Mouse (Mus musculus): Measurements from ENCODE around the gene Slc9a9.
"Not testable (repeated sequence)": the region's sequence is repeated elsewhere in the genome, so short reads cannot be mapped to it uniquely, and the experiment has no call there.

Slc9a9 gene

DNA sequence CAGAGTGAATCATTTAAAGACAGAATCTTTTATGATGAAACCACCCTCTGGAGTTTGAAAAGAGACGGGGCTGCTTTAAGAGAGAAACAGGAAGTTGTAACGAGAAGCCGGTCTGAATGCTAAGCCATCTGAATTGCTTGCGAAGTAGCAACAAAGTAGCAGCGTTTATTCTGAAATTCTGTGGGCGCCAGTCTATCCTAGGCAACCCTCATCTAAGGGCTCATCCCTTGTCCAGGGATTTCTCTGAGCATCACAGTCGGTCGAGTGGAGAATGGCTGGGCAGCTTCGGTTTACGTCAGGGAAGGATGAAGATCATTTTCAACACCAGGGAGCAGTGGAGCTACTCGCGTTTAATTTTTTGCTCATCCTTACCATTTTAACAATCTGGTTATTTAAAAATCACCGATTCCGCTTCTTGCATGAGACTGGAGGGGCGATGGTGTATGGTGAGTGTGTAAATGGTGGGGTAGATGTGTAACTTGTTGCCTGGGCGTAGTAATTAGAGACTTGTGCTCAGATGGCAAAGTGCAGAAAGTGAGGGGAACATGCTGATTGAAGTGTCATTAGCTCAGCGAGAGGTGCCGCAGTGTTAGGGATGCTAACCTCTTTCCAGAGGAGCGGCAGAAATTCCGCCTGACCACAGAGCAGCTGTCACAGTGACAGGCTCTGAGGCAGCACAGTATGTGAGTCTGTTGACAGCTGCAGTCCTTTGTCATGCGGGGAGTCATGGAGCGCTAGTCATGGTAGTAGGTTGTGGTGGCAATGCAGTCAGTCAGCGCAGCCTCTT, at the start of gene Slc9a9:
Gene Slc9a9, plus strand, starts transcription at position 119 of the 787 bp plus-strand sequence.
- peak; percentile 30 to 54 for DNase-seq

DNA sequence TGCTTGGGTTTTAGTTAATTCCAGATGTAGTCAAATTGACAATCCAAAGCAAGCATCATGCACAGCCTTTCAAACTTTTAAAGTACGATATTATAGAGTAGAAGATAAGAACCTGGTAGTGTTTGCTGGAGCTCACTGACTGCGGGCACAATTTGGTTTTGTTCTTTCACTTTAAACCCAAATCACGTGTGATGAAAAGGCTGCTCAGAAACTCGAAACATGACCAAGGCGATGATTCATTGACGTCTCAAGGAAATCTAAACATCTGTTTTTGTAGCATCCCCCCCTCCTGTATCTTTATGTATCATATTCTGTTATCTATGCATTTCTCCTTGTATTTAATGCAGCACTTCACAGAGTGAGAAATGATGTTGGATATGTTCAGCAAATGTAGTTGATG, 49.4 kb upstream of the Slc9a9 start:
- no peak for DNase-seq

DNA sequence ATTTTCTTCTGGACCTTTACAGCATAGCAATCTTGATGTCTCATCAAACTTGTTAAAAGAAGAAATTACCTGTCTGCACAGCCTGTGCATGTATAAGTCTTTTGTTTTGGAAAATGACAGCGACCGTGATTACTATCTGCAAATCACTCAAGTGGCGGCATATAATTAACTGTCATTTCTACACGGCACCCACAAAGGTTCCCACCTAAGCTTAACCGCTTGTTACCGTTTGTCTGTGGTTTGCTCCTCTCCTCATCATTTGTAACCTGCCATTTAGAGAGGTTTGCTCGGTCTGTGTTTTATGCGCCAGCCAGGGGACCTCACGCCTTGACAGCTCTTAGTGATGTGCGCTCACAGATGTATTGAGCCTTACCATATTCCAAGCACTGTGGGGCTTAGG, 48.9 kb upstream of the Slc9a9 start:
- DNase-seq = no peak

DNA sequence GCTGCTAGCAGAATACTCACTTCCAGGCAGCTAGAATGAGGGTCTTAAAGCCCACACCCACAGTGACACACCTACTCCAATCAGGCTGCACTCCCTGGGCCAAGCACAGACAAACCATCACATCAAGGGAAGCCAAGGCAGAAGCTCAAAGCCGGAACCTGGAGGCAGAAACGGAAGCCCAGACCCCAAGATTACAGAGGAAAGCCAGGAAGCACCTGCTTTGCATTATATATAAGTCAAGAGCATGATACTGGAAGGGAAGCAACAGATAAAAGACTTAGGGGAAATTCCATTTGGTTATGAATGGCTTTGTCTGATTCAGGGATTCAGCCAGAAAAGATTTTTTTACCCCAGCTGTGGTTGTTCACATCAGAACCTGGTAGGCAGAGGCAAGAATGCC, 47.8 kb upstream of the Slc9a9 start:
- no peak for DNase-seq

DNA sequence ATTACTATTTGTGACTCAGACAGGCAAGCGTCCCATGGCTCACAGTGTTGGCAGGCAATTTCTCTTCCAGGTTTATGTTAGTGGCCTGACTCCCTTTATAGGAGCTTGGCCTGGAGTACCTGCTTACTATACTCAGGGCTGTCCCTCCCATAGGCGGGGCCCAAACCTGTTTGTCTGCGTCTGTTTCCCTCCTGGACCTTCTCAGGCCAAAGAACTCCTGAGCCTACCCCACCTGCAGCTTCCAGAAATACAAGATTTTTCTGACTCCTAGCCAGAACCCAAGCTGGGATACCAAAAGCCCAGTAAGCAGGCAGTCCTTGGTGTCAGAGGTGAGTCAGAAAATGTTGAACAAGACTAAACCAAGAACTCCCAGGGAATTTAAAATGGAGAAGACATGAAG, 43.0 kb upstream of the Slc9a9 start:
- no peak for DNase-seq

DNA sequence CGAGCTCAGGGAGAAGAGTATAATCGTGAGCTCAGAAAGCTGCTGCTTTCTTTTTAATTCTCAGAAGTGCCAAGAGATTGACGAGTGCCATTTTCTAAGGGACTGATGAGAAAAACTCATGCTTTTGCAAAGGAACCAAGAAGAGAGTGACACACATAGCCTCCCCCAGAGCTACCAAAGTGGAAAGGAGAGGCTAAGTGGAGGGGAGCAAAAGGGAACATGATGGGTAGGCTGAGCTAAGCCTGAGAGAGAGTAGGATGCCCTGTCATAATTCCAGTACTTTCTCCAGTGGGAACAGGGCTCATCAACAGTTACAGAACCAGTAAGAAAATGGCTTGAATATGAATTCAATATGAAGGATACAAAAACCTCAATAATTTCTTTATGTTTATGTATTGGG, 40.8 kb upstream of the Slc9a9 start:
- no peak for DNase-seq

DNA sequence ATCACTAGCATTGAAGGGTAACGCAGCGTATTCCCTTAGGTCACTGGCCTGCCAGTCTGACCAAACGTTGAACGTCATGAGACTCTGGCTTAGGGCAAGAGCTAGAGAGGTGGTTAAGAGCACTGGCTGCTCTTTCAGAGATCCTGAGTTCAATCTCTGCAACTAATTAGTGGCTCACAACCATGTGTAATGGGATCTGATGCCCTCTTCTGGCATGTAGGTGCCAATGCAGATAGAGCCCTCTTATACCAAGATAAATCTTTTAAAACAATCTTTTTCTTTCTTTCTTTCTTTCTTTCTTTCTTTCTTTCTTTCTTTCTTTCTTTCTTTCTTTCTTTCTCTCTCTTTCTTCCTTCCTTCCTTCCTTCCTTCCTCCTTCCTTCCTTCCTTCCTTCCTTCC, 35.4 kb upstream of the Slc9a9 start:
- DNase-seq = not testable (repeated sequence)

DNA sequence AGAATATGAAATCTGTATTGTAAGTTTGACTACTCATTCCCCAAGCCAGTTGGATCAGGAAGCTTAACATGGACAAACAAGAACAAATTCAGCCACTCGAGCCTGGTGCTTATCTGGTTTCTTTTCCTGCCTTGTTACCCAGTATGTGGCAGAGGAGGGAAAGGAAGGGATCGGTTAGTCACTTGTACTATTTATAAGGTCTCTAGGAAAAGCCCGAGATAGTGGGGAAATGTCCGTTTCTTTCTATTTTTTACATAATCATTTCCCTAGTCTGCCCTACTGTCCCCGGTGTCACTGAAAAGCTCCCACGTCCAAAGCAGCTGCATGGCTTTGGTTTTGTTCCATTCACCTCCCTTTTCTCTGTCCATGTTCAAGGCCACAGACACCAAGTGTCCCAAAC, 24.1 kb upstream of the Slc9a9 start:
- DNase-seq = no peak

DNA sequence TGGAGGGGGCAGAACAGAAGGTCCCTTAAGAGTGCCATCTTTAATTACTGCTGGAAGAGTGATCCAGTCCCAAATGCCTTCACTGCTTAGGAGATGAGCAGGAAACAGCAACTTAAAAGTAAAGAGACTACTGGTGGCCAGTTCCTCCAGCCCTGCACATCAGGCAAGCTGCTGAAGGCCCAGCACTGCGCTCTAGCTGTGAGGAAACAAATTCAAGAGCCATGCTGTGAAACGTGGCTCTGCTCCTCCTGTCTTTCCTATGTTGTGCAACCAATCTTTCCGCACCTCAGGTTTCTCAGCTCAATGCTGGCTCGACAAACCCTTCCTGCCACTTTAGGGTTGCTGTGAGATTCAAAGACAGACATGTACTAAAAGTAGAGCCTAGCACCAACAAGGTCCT, 22.3 kb upstream of the Slc9a9 start:
- no peak for DNase-seq

DNA sequence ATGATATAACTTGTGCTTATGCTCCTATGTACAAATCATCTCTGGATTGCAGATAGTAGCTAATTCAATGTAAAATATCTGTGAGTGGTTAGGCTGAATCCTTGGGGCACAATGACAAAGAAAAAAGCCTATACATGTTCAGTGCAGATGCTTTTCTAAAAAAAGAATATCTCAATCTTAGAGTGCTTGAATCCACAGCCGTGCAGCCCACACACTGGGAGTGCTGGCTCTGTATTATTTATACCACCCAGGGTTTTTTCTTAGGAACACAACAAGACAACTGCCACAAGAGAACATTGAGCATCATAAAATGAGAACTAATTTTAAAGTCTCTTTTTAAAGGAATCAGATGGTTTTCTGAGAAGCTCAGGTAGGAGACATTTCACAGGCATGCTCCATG, 19.7 kb upstream of the Slc9a9 start:
- no peak for DNase-seq

DNA sequence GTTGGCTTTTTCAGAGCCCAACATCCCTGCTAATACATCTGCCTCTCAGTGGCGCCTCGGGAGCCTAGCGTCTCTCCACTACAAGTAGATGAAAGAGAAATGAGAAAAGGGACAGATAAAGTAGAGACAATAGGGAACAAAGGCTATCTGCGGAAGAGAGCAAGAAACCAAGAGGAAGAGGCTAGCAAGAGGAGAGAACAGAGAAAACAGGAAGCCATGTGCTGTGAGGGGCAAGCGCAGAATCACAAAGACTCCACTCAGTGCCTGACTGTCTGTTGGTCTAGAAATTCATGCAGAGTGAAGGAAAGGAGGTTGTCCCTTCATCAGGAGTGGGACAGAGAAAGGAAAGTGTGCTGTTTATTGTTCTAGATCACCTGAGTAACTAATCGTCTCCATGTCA, 16.5 kb upstream of the Slc9a9 start:
- DNase-seq = no peak

DNA sequence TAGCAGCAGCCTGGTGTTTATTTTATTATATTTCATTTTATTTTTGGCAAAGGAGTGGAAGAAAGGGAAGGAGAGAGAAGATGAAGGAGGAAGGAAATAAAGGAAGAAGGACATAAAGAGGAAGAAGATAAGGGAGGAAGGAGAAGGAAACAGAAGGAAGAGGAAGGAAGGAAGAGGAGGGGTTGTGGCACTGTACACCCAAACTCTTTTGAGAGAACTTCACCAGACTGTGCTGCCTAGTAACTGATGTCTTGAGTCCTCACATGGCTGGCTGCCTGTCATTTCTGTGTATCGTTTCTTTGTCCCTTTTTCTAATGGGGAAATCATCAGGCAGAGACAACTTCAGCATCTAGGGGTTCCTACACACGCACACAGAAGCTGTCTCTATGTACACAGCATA, 15.9 kb upstream of the Slc9a9 start:
- DNase-seq = no peak

DNA sequence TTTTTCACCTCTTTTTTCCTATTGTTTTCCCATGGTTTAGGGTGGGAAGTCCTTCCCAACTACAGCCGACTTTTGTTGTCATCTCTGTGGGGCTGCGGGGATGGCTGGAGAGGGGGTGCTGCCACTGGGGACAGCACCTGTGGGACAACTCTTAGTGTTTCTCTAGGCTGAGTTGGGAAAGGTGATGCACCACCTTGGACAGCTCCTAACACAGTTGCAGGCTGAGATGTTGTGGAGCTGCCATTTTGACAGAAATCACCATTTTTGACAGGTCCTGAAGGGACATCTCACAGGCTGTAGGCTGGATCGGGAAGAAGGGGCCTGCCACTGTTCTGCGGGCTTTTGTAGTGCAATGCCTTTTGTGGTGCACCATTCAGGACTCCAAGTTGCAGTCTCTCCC, 13.4 kb upstream of the Slc9a9 start:
- DNase-seq = no peak

DNA sequence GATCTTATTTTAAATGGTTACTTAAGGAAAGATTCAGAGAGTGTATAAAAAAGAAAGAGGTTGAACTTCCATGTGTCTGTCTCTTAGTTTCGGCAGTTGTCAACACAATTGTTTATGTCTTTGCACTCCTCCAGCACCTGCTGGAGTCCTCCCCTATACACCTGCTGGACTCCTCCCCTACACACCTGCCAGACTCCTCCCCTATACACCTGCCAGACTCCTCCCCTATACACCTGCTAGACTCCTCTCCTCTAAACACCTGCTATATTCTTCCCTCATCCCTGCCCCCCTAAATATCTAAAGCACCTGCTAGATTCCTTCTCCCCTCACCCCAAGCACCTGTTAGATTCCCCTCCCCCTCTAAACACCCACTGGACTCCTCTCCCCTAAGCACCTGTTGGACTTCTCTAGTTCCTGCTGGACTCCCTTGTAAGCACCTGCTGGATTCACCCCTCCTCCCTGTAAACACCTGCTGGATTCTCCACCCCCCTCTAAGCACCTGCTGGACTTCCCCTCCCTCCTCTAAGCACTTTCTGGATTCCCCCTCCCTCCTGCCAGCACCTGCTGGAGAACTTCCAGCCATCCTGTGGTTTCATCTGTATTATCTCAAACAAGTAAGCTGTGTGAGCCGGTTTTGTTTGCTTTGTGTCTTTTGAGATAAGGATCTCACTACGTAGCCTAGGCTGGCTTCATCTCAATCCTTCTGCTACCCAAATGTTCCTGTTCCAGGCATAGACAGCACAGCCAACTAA, 10.1 kb upstream of the Slc9a9 start:
- DNase-seq = no peak

DNA sequence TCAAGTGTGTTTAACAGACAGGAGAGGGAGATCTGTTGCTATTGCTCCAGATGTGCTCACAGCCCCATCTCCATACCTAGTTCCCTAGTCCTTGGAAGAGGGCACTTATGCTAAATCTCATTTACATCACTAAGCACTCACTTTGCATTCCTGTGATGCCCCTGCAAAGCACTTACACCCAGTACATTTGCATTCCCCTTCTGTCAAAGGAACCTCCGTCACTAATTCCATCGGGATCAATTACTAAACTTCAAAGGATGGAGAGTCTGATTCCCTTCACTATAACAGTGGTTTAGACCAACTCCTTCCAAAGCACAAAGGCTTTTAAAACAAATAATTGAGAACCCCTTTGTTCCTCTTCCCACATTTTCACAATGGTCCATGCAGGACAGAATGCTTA, 7.9 kb upstream of the Slc9a9 start:
- no peak for DNase-seq

DNA sequence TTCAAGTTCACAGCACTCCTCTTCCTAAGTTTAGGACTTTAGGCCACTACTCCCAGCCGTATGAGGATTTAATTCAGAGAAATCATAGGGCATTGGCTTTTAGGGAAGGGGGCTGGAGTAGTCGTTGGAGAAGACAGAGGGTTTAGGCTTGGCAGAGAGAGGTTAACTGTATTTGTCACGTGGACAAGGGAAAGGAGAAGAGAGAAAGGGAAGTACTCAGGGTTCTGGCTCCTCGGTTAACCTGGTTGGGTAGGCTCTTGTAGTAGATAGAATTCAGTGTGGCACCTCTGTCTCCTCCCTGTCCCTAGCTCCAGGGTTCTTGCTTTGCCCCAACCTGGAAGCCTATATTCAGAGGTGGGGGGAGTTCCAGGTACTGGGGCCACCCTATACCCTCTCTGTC, 4.5 kb upstream of the Slc9a9 start:
- DNase-seq = no peak

DNA sequence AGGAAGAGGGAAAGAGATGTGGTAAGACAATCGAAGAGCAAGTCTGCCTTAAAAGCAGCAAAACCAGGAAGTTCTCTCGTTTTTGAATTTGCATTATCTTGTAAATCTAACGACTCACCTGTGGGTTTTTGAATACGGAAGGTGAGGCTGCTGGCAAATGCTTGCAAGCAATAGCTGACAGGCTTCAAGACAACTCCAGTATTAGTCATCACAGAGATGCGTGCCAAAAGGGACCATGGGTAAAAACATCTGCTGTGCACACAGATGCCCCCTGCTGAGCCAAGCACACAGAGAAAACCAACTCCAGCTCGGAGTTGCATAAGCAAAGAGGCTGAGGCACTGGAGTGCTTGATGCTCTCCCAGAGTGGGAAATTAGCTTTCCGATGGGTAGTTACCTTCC, 1.1 kb upstream of the Slc9a9 start:
- peak; percentile 8 to 17 for DNase-seq

DNA sequence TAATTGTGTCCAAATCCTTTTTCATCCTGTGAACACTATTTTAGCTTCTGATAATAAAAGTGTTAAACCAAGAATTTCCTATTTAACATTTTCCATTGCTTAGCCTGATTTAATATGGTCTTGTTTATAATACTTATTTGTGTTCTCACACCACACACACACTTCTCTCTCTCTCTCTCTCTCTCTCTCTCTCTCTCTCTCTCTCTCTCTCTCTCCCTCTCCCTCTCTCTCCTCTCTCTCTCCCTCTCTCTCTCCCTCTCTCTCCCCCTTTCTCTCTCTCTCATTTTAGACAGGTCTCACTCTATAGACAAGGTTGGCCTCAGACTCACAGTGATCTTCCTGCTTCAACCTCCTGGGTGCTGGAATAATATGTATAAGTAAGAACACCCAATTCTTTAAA, 995 bp downstream of the Slc9a9 start:
- no peak for DNase-seq

DNA sequence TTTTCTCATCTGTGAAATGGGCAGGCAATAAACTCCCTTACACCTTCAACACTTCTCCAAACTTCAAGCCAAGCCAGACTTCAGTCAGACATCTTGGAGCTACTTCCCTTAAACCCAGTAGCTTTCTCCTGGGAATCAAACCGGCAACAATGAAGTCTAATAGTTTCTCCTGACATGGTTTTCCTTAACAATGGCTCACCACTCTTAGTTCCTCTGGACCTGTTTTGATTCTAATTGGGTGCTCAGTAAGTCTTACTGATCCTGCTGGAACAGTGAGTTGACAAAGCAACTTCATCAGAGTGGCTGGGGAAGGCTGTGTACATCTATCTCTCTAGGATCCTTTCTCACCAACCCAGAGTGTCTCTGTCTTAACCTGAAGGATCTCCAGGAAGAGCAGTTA, 5.0 kb downstream of the Slc9a9 start:
- DNase-seq = no peak

DNA sequence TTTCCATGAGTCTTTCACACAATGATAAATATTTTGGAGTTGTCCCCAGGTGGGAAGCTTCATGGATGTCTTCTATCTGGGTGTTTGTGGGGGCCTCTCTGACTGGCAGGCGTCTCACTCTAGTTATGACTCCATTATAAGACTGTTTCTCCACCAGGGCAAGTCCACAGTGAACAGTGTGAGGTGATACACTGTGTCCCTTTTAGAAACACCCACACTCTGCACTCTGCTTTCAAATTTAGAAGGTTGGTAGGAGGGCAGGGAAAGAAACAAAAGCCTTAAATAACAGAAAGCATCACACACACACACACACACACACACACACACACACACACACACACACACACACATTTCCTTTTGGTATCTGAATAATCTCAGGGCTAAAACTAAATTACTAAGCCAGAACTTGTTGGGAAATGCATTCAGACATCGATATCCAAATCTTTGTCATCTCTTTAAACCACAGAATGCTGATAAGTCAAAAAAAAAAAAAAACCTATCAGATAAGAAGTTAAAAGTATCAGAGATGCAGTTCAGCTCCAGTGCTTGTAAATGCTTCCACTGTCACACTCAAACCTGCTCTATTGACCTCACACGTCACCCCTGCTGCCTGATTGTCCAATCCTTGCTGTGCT, 8.4 kb downstream of the Slc9a9 start:
- DNase-seq = no peak

DNA sequence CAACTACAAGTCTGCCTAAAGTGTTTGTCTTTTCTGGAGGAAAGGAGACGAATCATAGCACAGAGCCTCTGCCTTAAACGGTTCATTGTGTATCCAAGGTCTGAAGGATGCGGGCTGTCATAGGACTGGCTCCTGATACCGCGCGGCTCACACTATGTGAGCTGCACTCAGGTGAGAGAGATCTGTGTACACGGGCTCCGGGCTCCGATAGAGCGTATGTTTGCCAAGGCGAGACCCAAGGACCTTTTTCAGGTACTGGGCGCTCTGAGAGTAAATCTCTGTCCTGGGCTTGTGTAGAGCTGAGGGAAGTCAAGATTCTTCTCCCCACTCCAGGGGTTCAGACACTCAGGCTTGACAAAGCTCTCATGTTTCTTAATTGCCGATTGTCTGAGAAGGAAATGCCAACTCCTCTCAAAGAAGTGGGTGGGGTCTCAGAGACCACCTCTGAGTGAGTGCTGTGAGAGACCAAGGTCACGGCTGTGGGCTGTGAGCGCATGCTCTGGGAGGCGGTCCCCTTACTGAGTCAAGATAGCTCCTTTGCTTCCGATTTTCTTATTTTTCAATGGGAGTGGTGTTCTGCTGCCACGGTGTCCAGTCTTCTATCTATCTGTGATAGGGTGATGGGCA, 10.9 kb downstream of the Slc9a9 start:
- no peak for DNase-seq

DNA sequence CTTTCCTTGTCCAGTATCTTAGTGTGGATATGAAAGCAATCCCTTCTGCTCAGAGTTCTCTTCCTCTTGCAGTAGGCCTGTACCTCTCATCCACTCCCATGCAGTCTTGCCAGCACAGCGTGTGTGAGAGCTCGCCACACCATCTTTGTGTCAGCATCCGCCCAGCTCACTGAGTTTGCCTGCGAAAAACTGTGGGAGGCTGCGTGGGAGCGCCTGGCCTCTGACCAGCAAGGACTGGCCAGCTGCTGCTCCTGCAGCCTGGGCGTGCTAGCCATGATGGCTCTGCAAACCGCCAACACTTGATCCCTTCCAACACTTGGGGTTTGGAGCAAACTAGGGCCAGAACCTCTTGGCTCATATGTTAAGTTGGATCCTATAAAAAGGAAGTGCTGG, 11.4 kb downstream of the Slc9a9 start:
- DNase-seq = peak; percentile 41 to 60

DNA sequence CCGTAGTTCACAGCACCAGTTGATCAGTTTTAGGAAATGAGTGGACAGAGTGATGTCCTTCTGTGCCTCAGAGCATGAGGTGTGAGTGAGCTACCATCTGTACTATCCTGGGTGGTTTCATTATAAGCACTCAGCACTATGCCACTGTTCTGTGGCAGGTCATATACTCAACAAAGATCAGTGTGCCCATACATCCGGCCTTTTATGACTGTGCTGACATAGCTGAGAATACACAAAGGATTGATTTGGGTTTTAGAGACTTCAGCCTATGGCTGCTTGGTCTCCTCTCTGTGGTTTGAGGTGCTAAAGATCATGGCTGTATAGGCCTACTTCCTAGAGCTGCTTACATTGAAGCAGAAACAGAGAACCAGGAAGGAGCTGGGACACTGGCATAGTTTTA, 12.6 kb downstream of the Slc9a9 start:
- no peak for DNase-seq

DNA sequence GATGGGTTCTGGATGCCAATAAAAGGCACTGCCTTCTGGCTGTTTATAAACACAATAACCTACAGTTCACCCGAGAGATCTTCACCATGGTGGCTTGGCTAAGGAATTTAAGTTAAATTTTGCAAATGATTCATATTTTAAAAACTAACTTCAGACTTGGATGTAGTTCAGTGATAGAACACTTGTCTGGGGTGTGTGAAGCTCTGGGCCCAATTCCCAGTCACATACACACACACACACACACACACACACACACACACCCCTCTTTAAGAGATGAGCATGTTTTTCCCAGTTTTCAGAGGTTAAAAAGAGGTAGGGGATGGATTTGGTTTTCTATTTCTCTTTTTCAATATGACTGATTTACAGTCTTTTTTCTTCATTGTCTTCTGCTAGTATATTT, 15.9 kb downstream of the Slc9a9 start:
- DNase-seq = no peak

Data from cerebellum, postnatal 36 days (tissue).